Mouse (Mus musculus): ENCODE measurements around the gene Gpr35. TPM values are rescaled to one million over a fixed set of nuclear protein-coding genes. Genes with fewer than 3 reads are reported as not detected.
A peak's percentile ranks its signal among the peaks of the same experiment; 100 is the strongest.

The Gpr35 gene
- polyA plus RNA-seq, 1 experiment from 2014 or later: 4.8 TPM

GRCm38 (mm10) chr1:92919775-92920174 is 30.9 kb upstream of the Gpr35 start:
- Histone ChIP-seq H3K9ac (ENCODE audit: low read depth, low read length) (no peak overlapping the region), H3K4me2 (replicated peaks; ENCODE audit: low read depth) (no peak overlapping the region), H3K27me3 (replicated peaks; ENCODE audit: control insufficient read depth, insufficient read depth, low read length) (no peaks in the 10 kb centered on the region), H3K4me3 (ENCODE audit: low read depth, low read length) (no peak overlapping the region), H3K4me1 (replicated peaks; ENCODE audit: control insufficient read depth, insufficient read depth, low read length) (peaks cover 4% of the 10 kb centered on the region; the same call in 1 of the 2 replicates), H3K9me3 (ENCODE audit: control insufficient read depth) (no peaks in the 10 kb centered on the region), H3K36me3 (ENCODE audit: control insufficient read depth, insufficient read depth) (peaks cover 58% of the 10 kb centered on the region), H3K27ac (ENCODE audit: low read depth, low read length) (peak overlapping the region; percentile 88)
- 0 out of 2 replicates have a peak, but pooled peaks have one; percentile 2 for ATAC-seq
- TF ChIP-seq CTCF (IDR thresholded peaks at IDR 0.05; ENCODE audit: low read depth): no peak
- 53% methylated on average over 12 of the region's 12 CpGs for WGBS

DNA sequence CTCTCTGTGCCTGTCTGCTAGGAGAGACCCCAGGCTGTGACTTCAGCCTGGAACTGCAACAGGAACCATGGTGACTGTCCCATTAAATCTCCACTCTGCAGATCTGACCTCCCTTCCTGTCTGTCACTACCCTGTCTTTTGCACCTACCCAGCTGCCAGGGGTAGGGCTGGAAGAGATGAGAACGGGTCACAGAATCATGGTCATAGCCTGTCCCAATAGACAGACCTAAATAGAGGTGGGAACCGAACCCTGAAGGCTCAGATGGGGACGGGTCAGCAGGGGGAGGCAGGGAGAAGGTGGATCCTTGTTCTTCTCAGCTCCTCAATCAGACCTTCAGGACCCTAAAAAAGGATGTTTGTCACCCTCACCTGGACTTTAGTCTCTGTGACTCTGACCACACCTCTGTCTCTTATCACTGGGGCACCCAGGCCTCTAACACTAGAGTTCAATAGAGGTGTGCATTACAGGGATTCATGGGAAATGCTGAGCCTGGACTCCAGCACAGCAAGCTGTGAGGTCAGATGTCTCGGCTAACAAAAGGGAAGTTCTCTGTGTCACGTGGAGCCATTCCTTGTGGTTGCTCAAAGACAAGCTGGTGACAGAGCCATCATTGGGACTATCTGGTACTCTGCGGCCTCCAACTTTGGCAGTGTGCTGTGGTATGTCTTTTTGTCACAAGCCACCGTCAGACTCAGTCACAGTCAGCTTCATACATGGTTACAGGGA is 30.0 kb upstream of the Gpr35 start:
- Histone ChIP-seq H3K36me3 (ENCODE audit: control insufficient read depth, insufficient read depth) (peaks cover 50% of the 10 kb centered on the region), H3K27ac (ENCODE audit: low read depth, low read length) (peak overlapping the region; percentile 88)

DNA sequence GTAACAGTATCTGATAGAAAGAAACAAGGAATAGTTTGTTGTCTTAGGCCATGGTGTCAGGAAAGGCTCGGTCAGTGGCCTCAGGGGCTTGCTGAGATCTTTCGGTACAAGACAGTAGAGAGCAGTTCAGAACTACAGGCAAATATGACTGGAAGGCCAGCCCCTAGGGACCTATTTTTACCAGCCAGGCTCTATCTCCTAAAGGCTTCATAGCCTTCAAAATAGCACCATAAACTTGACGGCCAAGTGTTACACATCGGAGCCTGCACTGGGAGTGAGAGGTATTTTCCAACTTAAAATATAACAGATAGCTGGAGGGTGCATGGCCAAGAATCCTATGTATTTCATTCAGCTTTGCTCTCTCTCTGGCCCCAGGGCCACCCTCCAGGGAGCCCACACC is 29.2 kb upstream of the Gpr35 start:
- TF ChIP-seq CTCF (IDR thresholded peaks at IDR 0.05; ENCODE audit: low read depth): no peak
- Histone ChIP-seq H3K9me3 (ENCODE audit: control insufficient read depth) (no peaks in the 10 kb centered on the region), H3K4me2 (replicated peaks; ENCODE audit: low read depth) (no peak overlapping the region), H3K4me3 (ENCODE audit: low read depth, low read length) (no peak overlapping the region), H3K4me1 (replicated peaks; ENCODE audit: control insufficient read depth, insufficient read depth, low read length) (peaks cover 4% of the 10 kb centered on the region; the same call in 1 of the 2 replicates), H3K36me3 (ENCODE audit: control insufficient read depth, insufficient read depth) (peaks cover 42% of the 10 kb centered on the region), H3K27ac (ENCODE audit: low read depth, low read length) (peak overlapping the region; percentile 73), H3K27me3 (replicated peaks; ENCODE audit: control insufficient read depth, insufficient read depth, low read length) (no peaks in the 10 kb centered on the region), H3K9ac (ENCODE audit: low read depth, low read length) (no peak overlapping the region)
- 84% methylated on average over 4 of the region's 4 CpGs for WGBS
- ATAC-seq: no peak

More for the DNA sequence above, 30.0 kb upstream of the Gpr35 start:
- Histone ChIP-seq H3K9me3 (ENCODE audit: control insufficient read depth) (no peaks in the 10 kb centered on the region), H3K9ac (ENCODE audit: low read depth, low read length) (no peak overlapping the region), H3K4me1 (replicated peaks; ENCODE audit: control insufficient read depth, insufficient read depth, low read length) (peaks cover 4% of the 10 kb centered on the region; the same call in 1 of the 2 replicates), H3K27me3 (replicated peaks; ENCODE audit: control insufficient read depth, insufficient read depth, low read length) (no peaks in the 10 kb centered on the region), H3K4me3 (ENCODE audit: low read depth, low read length) (no peak overlapping the region), H3K4me2 (replicated peaks; ENCODE audit: low read depth) (no peak overlapping the region; the same call in none of the 2 replicates)
- WGBS: 56% methylated on average over 7 of the region's 7 CpGs
- ATAC-seq: peak; percentile 94
- TF ChIP-seq CTCF (IDR thresholded peaks at IDR 0.05; ENCODE audit: low read depth): no peak

GRCm38 (mm10) chr1:92930171-92930706 is 20.4 kb upstream of the Gpr35 start:
- no peak for ATAC-seq
- Histone ChIP-seq H3K4me3 (ENCODE audit: low read depth, low read length) (no peak overlapping the region), H3K4me2 (replicated peaks; ENCODE audit: low read depth) (no peak overlapping the region), H3K9ac (ENCODE audit: low read depth, low read length) (no peak overlapping the region), H3K9me3 (ENCODE audit: control insufficient read depth) (no peaks in the 10 kb centered on the region), H3K36me3 (ENCODE audit: control insufficient read depth, insufficient read depth) (no peaks in the 10 kb centered on the region), H3K27me3 (replicated peaks; ENCODE audit: control insufficient read depth, insufficient read depth, low read length) (no peaks in the 10 kb centered on the region), H3K27ac (ENCODE audit: low read depth, low read length) (no peak overlapping the region), H3K4me1 (replicated peaks; ENCODE audit: control insufficient read depth, insufficient read depth, low read length) (no peaks in the 10 kb centered on the region; the same call in 1 of the 2 replicates)
- 13% methylated on average over 1 of the region's 1 CpGs for WGBS
- TF ChIP-seq CTCF (IDR thresholded peaks at IDR 0.05; ENCODE audit: low read depth): no peak

GRCm38 (mm10) chr1:92933611-92934010 is 17.1 kb upstream of the Gpr35 start:
- WGBS: 75% methylated on average over 4 of the region's 4 CpGs
- no peak for ATAC-seq
- TF ChIP-seq CTCF (IDR thresholded peaks at IDR 0.05; ENCODE audit: low read depth): no peak
- H3K4me3 ChIP-seq (ENCODE audit: low read depth, low read length): peak overlapping the region; percentile 52
- peak overlapping the region; percentile 88 for H3K27ac ChIP-seq (ENCODE audit: low read depth, low read length)
- peak overlapping the region; percentile 72 for H3K4me2 ChIP-seq (replicated peaks; ENCODE audit: low read depth)
- H3K36me3 ChIP-seq (ENCODE audit: control insufficient read depth, insufficient read depth): peaks cover 4% of the 10 kb centered on the region; the same call in 1 of the 2 replicates
- H3K4me1 ChIP-seq (replicated peaks; ENCODE audit: control insufficient read depth, insufficient read depth, low read length): peaks cover 3% of the 10 kb centered on the region
- H3K27me3 ChIP-seq (replicated peaks; ENCODE audit: control insufficient read depth, insufficient read depth, low read length): no peaks in the 10 kb centered on the region
- peak overlapping the region; percentile 57 for H3K9ac ChIP-seq (ENCODE audit: low read depth, low read length)
- no peaks in the 10 kb centered on the region for H3K9me3 ChIP-seq (ENCODE audit: control insufficient read depth)

GRCm38 (mm10) chr1:92934182-92934827 is 16.4 kb upstream of the Gpr35 start, which contains the start of gene Capn10:
Gene Capn10 (plus strand): TSS chr1:92934376.
- Histone ChIP-seq H3K4me2 (replicated peaks; ENCODE audit: low read depth) (peak within 1 kb of the TSS; percentile 72), H3K4me1 (replicated peaks; ENCODE audit: control insufficient read depth, insufficient read depth, low read length) (peaks cover 3% of the 10 kb centered on the region), H3K9ac (ENCODE audit: low read depth, low read length) (peak within 1 kb of the TSS; percentile 57), H3K9me3 (ENCODE audit: control insufficient read depth) (no peaks in the 10 kb centered on the region), H3K4me3 (ENCODE audit: low read depth, low read length) (peak within 1 kb of the TSS; percentile 52), H3K27me3 (replicated peaks; ENCODE audit: control insufficient read depth, insufficient read depth, low read length) (no peaks in the 10 kb centered on the region), H3K36me3 (ENCODE audit: control insufficient read depth, insufficient read depth) (peaks cover 9% of the 10 kb centered on the region), H3K27ac (ENCODE audit: low read depth, low read length) (peak within 1 kb of the TSS; percentile 88)
- ATAC-seq: peak; percentile 94
- under 1% methylated on average over 45 of the region's 45 CpGs for WGBS
- TF ChIP-seq CTCF (IDR thresholded peaks at IDR 0.05; ENCODE audit: low read depth): no peak; the same call in 1 of the 2 replicates
